Mouse (Mus musculus) kidney, adult 18-20 months (tissue): ENCODE data around the gene Pou2f1.
"Not testable (repeated sequence)": the region's sequence is repeated elsewhere in the genome, so short reads cannot be mapped to it uniquely, and the experiment has no call there.

ENCODE experiments used
- DNase-seq: peaks from one replicate; pipeline ENCODE4 v3.0.0; 2021

The Pou2f1 gene

GRCm38 (mm10) chr1:166001904-166002489 is 481 bp downstream of the Pou2f1 start:
- no peak for DNase-seq

GRCm38 (mm10) chr1:166001121-166001903 is 1.2 kb downstream of the Pou2f1 start:
- peak; percentile 75 for DNase-seq

- peak; percentile 25 for DNase-seq
Measured at GRCm38 (mm10) chr1:166000601-166001120, 1.8 kb downstream of the Pou2f1 start.

GRCm38 (mm10) chr1:165999709-166000108 is 2.8 kb downstream of the Pou2f1 start:
- DNase-seq, result no peak

GRCm38 (mm10) chr1:165995661-165996055 is 6.8 kb downstream of the Pou2f1 start:
- no peak for DNase-seq

GRCm38 (mm10) chr1:165995011-165995660 is 7.3 kb downstream of the Pou2f1 start:
- not testable (repeated sequence) for DNase-seq

- DNase-seq, result no peak
Measured at GRCm38 (mm10) chr1:165994279-165994678, 8.2 kb downstream of the Pou2f1 start.

GRCm38 (mm10) chr1:165993270-165994156 is 9.0 kb downstream of the Pou2f1 start:
- DNase-seq, result no peak

GRCm38 (mm10) chr1:165988536-165988935 is 13.9 kb downstream of the Pou2f1 start:
- no peak for DNase-seq

GRCm38 (mm10) chr1:165988072-165988471 is 14.4 kb downstream of the Pou2f1 start:
- no peak for DNase-seq

- DNase-seq, result no peak
Measured at GRCm38 (mm10) chr1:165985743-165986360, 16.6 kb downstream of the Pou2f1 start.

- DNase-seq, result no peak
Measured at GRCm38 (mm10) chr1:165985186-165985585, 17.3 kb downstream of the Pou2f1 start.

- no peak for DNase-seq
Measured at GRCm38 (mm10) chr1:165976672-165977448, 25.6 kb downstream of the Pou2f1 start.

GRCm38 (mm10) chr1:165969001-165969690 is 33.3 kb downstream of the Pou2f1 start:
- no peak for DNase-seq

GRCm38 (mm10) chr1:165967027-165967654 is 35.3 kb downstream of the Pou2f1 start:
- peak; percentile 49 for DNase-seq

GRCm38 (mm10) chr1:165966156-165966914 is 36.1 kb downstream of the Pou2f1 start:
- no peak for DNase-seq

- no peak for DNase-seq
Measured at GRCm38 (mm10) chr1:165961676-165962364, 40.7 kb downstream of the Pou2f1 start.

- DNase-seq, result no peak
Measured at GRCm38 (mm10) chr1:165958159-165958558, 44.3 kb downstream of the Pou2f1 start.
